Mouse (Mus musculus): ENCODE results near the gene Gm15155. TPM values are rescaled to one million over a fixed set of nuclear protein-coding genes. Genes with fewer than 3 reads are reported as not detected.
"Not testable (repeated sequence)": the region's sequence is repeated elsewhere in the genome, so short reads cannot be mapped to it uniquely, and the experiment has no call there.

The Gm15155 gene
- polyA plus RNA-seq, 1 experiment from 2014 or later: 0.67 TPM

GRCm38 (mm10) chrX:155622961-155623599, 1.5 kb upstream of the Gm15155 start:
- Histone ChIP-seq H3K4me2 (ENCODE audit: low read depth, low read length) (peak overlapping the region; percentile 65), H3K9me3 (ENCODE audit: control insufficient read depth, low read length) (no peaks in the 10 kb centered on the region), H3K9ac (replicated peaks; ENCODE audit: low read depth, low read length) (peak overlapping the region; percentile 56), H3K4me3 (ENCODE audit: low read depth, low read length) (peak overlapping the region; percentile 46), H3K4me1 (ENCODE audit: control insufficient read depth, insufficient read depth, low read length) (no peaks in the 10 kb centered on the region), H3K27ac (ENCODE audit: low read depth, low read length) (peak overlapping the region; percentile 39; the same call in 1 of the 2 replicates), H3K36me3 (ENCODE audit: control insufficient read depth, insufficient read depth, low read length) (no peaks in the 10 kb centered on the region), H3K27me3 (ENCODE audit: control insufficient read depth, insufficient read depth, low read length) (no peaks in the 10 kb centered on the region)
- 13% methylated on average over 39 of the region's 69 CpGs for WGBS
- peak; percentile 78 for ATAC-seq (ENCODE audit: low read depth)

- 21% methylated on average over 29 of the region's 34 CpGs for WGBS
- peak; percentile 82 for ATAC-seq (ENCODE audit: low read depth)
Measured at GRCm38 (mm10) chrX:155623701-155624281, 750 bp upstream of the Gm15155 start, which contains the start of gene Ptchd1. TSS of gene Ptchd1 (minus strand) at chrX:155623814.

GRCm38 (mm10) chrX:155624895-155625294, 354 bp downstream of the Gm15155 start:
- Histone ChIP-seq H3K9ac (replicated peaks; ENCODE audit: low read depth, low read length) (0 out of 2 replicates have a peak overlapping the region, but pooled peaks have one; percentile 16), H3K27ac (ENCODE audit: low read depth, low read length) (no peak overlapping the region), H3K4me3 (ENCODE audit: low read depth, low read length) (peak overlapping the region; percentile 46), H3K36me3 (ENCODE audit: control insufficient read depth, insufficient read depth, low read length) (no peaks in the 10 kb centered on the region), H3K4me2 (ENCODE audit: low read depth, low read length) (peak overlapping the region; percentile 65), H3K27me3 (ENCODE audit: control insufficient read depth, insufficient read depth, low read length) (no peaks in the 10 kb centered on the region), H3K9me3 (ENCODE audit: control insufficient read depth, low read length) (no peaks in the 10 kb centered on the region), H3K4me1 (ENCODE audit: control insufficient read depth, insufficient read depth, low read length) (no peaks in the 10 kb centered on the region)
- 19% methylated on average over 15 of the region's 15 CpGs for WGBS
- ATAC-seq (ENCODE audit: low read depth): no peak

More at GRCm38 (mm10) chrX:155623701-155624281, 750 bp upstream of the Gm15155 start, which contains the start of gene Ptchd1:
- Histone ChIP-seq H3K36me3 (ENCODE audit: control insufficient read depth, insufficient read depth, low read length) (no peaks in the 10 kb centered on the region), H3K4me3 (ENCODE audit: low read depth, low read length) (peak within 1 kb of the TSS; percentile 46), H3K9me3 (ENCODE audit: control insufficient read depth, low read length) (no peaks in the 10 kb centered on the region), H3K27me3 (ENCODE audit: control insufficient read depth, insufficient read depth, low read length) (no peaks in the 10 kb centered on the region), H3K4me1 (ENCODE audit: control insufficient read depth, insufficient read depth, low read length) (no peaks in the 10 kb centered on the region), H3K4me2 (ENCODE audit: low read depth, low read length) (peak within 1 kb of the TSS; percentile 65), H3K27ac (ENCODE audit: low read depth, low read length) (peak within 1 kb of the TSS; percentile 39; the same call in 1 of the 2 replicates), H3K9ac (replicated peaks; ENCODE audit: low read depth, low read length) (peak within 1 kb of the TSS; percentile 56)

GRCm38 (mm10) chrX:155625671-155626196, 1.2 kb downstream of the Gm15155 start:
- Histone ChIP-seq H3K36me3 (ENCODE audit: control insufficient read depth, insufficient read depth, low read length) (no peaks in the 10 kb centered on the region), H3K9me3 (ENCODE audit: control insufficient read depth, low read length) (no peaks in the 10 kb centered on the region), H3K4me1 (ENCODE audit: control insufficient read depth, insufficient read depth, low read length) (no peaks in the 10 kb centered on the region), H3K4me3 (ENCODE audit: low read depth, low read length) (0 out of 2 replicates have a peak overlapping the region, but pooled peaks have one; percentile 4), H3K9ac (replicated peaks; ENCODE audit: low read depth, low read length) (0 out of 2 replicates have a peak overlapping the region, but pooled peaks have one; percentile 7), H3K4me2 (ENCODE audit: low read depth, low read length) (peak overlapping the region; percentile 35), H3K27ac (ENCODE audit: low read depth, low read length) (no peak overlapping the region), H3K27me3 (ENCODE audit: control insufficient read depth, insufficient read depth, low read length) (no peaks in the 10 kb centered on the region)
- 11% methylated on average over 13 of the region's 13 CpGs for WGBS
- no peak for ATAC-seq (ENCODE audit: low read depth)

- Histone ChIP-seq H3K27ac (ENCODE audit: low read depth, low read length) (no peak overlapping the region), H3K9ac (replicated peaks; ENCODE audit: low read depth, low read length) (no peak overlapping the region), H3K4me2 (ENCODE audit: low read depth, low read length) (no peak overlapping the region), H3K4me3 (ENCODE audit: low read depth, low read length) (no peak overlapping the region), H3K4me1 (ENCODE audit: control insufficient read depth, insufficient read depth, low read length) (no peaks in the 10 kb centered on the region), H3K36me3 (ENCODE audit: control insufficient read depth, insufficient read depth, low read length) (no peaks in the 10 kb centered on the region), H3K27me3 (ENCODE audit: control insufficient read depth, insufficient read depth, low read length) (no peaks in the 10 kb centered on the region), H3K9me3 (ENCODE audit: control insufficient read depth, low read length) (no peaks in the 10 kb centered on the region)
- 9% methylated on average over 1 of the region's 1 CpGs for WGBS
- no peak for ATAC-seq (ENCODE audit: low read depth)
Measured at GRCm38 (mm10) chrX:155643975-155644374, 19.4 kb downstream of the Gm15155 start.

GRCm38 (mm10) chrX:155645975-155646374, 21.4 kb downstream of the Gm15155 start:
- ATAC-seq (ENCODE audit: low read depth): no peak
- Histone ChIP-seq H3K36me3 (ENCODE audit: control insufficient read depth, insufficient read depth, low read length) (no peaks in the 10 kb centered on the region), H3K9ac (replicated peaks; ENCODE audit: low read depth, low read length) (no peak overlapping the region), H3K27ac (ENCODE audit: low read depth, low read length) (no peak overlapping the region), H3K4me2 (ENCODE audit: low read depth, low read length) (no peak overlapping the region), H3K9me3 (ENCODE audit: control insufficient read depth, low read length) (no peaks in the 10 kb centered on the region), H3K4me1 (ENCODE audit: control insufficient read depth, insufficient read depth, low read length) (no peaks in the 10 kb centered on the region), H3K4me3 (ENCODE audit: low read depth, low read length) (no peak overlapping the region), H3K27me3 (ENCODE audit: control insufficient read depth, insufficient read depth, low read length) (no peaks in the 10 kb centered on the region)
- whole genome bisulfite sequencing: 86% methylated on average over 3 of the region's 3 CpGs

- no peak overlapping the region for H3K27ac ChIP-seq (ENCODE audit: low read depth, low read length)
- WGBS: 79% methylated on average over 1 of the region's 1 CpGs
- no peak for ATAC-seq (ENCODE audit: low read depth)
Measured at GRCm38 (mm10) chrX:155657971-155658370, 33.4 kb downstream of the Gm15155 start.

GRCm38 (mm10) chrX:155690440-155690839, 65.9 kb downstream of the Gm15155 start:
- 91% methylated on average over 1 of the region's 1 CpGs for WGBS
- H3K4me3 ChIP-seq (ENCODE audit: low read depth, low read length); ATAC-seq (ENCODE audit: low read depth): not testable (repeated sequence)

More at GRCm38 (mm10) chrX:155657971-155658370, 33.4 kb downstream of the Gm15155 start:
- Histone ChIP-seq H3K36me3 (ENCODE audit: control insufficient read depth, insufficient read depth, low read length) (no peaks in the 10 kb centered on the region), H3K9me3 (ENCODE audit: control insufficient read depth, low read length) (no peaks in the 10 kb centered on the region), H3K4me1 (ENCODE audit: control insufficient read depth, insufficient read depth, low read length) (no peaks in the 10 kb centered on the region), H3K4me3 (ENCODE audit: low read depth, low read length) (no peak overlapping the region), H3K9ac (replicated peaks; ENCODE audit: low read depth, low read length) (no peak overlapping the region), H3K27me3 (ENCODE audit: control insufficient read depth, insufficient read depth, low read length) (no peaks in the 10 kb centered on the region), H3K4me2 (ENCODE audit: low read depth, low read length) (no peak overlapping the region)

GRCm38 (mm10) chrX:155724157-155724556, 99.6 kb downstream of the Gm15155 start:
- Histone ChIP-seq H3K9ac (replicated peaks; ENCODE audit: low read depth, low read length) (no peak overlapping the region), H3K36me3 (ENCODE audit: control insufficient read depth, insufficient read depth, low read length) (no peaks in the 10 kb centered on the region), H3K9me3 (ENCODE audit: control insufficient read depth, low read length) (no peaks in the 10 kb centered on the region), H3K27ac (ENCODE audit: low read depth, low read length) (no peak overlapping the region), H3K4me1 (ENCODE audit: control insufficient read depth, insufficient read depth, low read length) (no peaks in the 10 kb centered on the region), H3K27me3 (ENCODE audit: control insufficient read depth, insufficient read depth, low read length) (no peaks in the 10 kb centered on the region), H3K4me3 (ENCODE audit: low read depth, low read length) (no peak overlapping the region), H3K4me2 (ENCODE audit: low read depth, low read length) (no peak overlapping the region)
- 86% methylated on average over 3 of the region's 3 CpGs for WGBS
- ATAC-seq (ENCODE audit: low read depth): no peak

More at GRCm38 (mm10) chrX:155690440-155690839, 65.9 kb downstream of the Gm15155 start:
- H3K4me1 ChIP-seq (ENCODE audit: control insufficient read depth, insufficient read depth, low read length); H3K27ac ChIP-seq (ENCODE audit: low read depth, low read length); H3K9ac ChIP-seq (replicated peaks; ENCODE audit: low read depth, low read length); H3K27me3 ChIP-seq (ENCODE audit: control insufficient read depth, insufficient read depth, low read length); H3K36me3 ChIP-seq (ENCODE audit: control insufficient read depth, insufficient read depth, low read length); H3K9me3 ChIP-seq (ENCODE audit: control insufficient read depth, low read length); H3K4me2 ChIP-seq (ENCODE audit: low read depth, low read length): not testable (repeated sequence)

All from neural tube, embryonic 14.5 days (tissue).